Mouse (Mus musculus) stomach, postnatal 0 days (tissue): ENCODE results near the gene Kansl2.

ENCODE experiments used
- CTCF ChIP-seq: IDR thresholded peaks from 2 replicates; pipeline ENCODE4 v1.5.1; 2016; ENCODE audit warnings: antibody characterized with exemption, low read depth, mild to moderate bottlenecking, moderate library complexity
- EP300 ChIP-seq: optimal IDR thresholded peaks from 2 replicates; pipeline ENCODE3; 2016; ENCODE audit warnings: antibody characterized with exemption

GRCm38 (mm10) chr15:98579310-98579709 is 45.2 kb upstream of the Kansl2 start:
- TF ChIP-seq CTCF = no peak
- no peak for TF ChIP-seq EP300
